Mouse (Mus musculus) CH12.LX (cell line): Measurements from ENCODE around the gene Atxn10.

Source experiments
- CHD2 ChIP-seq: IDR thresholded peaks from 2 replicates; pipeline ENCODE4 v1.6.1; 2011; ENCODE audit warnings: low read length, improper control_type of control experiment
- CTCF ChIP-seq, 2 experiments: IDR thresholded peaks in 1 of 2; conservative IDR thresholded peaks in 1 of 2; 2 replicates each; pipeline ENCODE4 v1.5.1; 2011 to 2012; ENCODE audit warnings: low read depth in 2 of 2, low read length in 2 of 2, improper control_type of control experiment in 1 of 2, inconsistent platforms in 1 of 2, mild to moderate bottlenecking in 1 of 2, moderate library complexity in 1 of 2
- EP300 ChIP-seq: IDR thresholded peaks from 2 replicates; pipeline ENCODE4 v1.6.1; 2011; ENCODE audit warnings: low read length, improper control_type of control experiment
- NELFE ChIP-seq: IDR thresholded peaks from 2 replicates; pipeline ENCODE4 v1.6.1; 2011; ENCODE audit warnings: low read depth, low read length, improper control_type of control experiment
- POLR2A ChIP-seq: IDR thresholded peaks from 2 replicates; pipeline ENCODE4 v1.6.1; 2011; ENCODE audit warnings: low read depth, mild to moderate bottlenecking, improper control_type of control experiment, low read length
- POLR2AphosphoS2 ChIP-seq: IDR thresholded peaks from 2 replicates; pipeline ENCODE4 v1.6.1; 2011; ENCODE audit warnings: low read depth, low read length, improper control_type of control experiment
- TBP ChIP-seq: conservative IDR thresholded peaks from 2 replicates; pipeline ENCODE4 v1.6.1; 2011; ENCODE audit warnings: low read depth, low read length, improper control_type of control experiment
- UBTF ChIP-seq: IDR thresholded peaks from 2 replicates; pipeline ENCODE4 v1.6.1; 2012; ENCODE audit warnings: low read depth, mild to moderate bottlenecking, inconsistent platforms, low read length, improper control_type of control experiment, moderate library complexity
- ZKSCAN1 ChIP-seq: IDR thresholded peaks from 2 replicates; pipeline ENCODE4 v1.6.1; 2012; ENCODE audit warnings: low read depth, inconsistent platforms, low read length, improper control_type of control experiment, borderline replicate concordance

DNA sequence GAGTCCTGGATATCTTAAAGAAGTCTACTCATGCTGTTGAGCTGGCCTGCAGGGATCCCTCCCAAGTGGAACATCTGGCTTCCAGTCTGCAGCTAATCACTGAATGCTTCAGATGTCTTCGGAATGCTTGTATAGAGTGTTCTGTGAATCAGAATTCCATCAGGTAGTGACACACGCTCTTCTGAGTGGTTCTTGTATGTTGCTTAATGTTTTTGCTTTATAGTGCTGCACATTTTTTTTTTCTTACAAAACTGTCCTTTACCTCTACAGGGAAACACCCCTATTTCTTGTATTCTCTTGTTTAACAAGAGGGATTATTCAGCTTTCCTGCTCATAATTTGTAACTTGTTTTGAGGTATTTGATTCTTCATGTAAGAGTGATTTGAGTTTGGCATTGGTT lies 23.4 kb downstream of the Atxn10 start:
- TF ChIP-seq CHD2 (no peak), CTCF (conservative IDR thresholded peaks at IDR 0.05 in 1 of 2, IDR thresholded peaks at IDR 0.05 in 1 of 2; ENCODE audit: low read depth in 2 of 2, low read length in 2 of 2) (no peak), POLR2A (no peak), EP300 (no peak), TBP (no peak), NELFE (no peak), POLR2AphosphoS2 (no peak), UBTF (no peak), ZKSCAN1 (no peak)
